Mouse (Mus musculus) cerebellum, adult 18-20 months (tissue): Measurements from ENCODE around the gene Eif4g3.

Source experiments
- DNase-seq, 2 experiments: peaks; one replicate each; pipeline ENCODE4 v3.0.0; 2021

Eif4g3 gene

GRCm38 (mm10) chr4:138064882-138065592 lies 72.2 kb downstream of the Eif4g3 start:
- DNase-seq, result no peak

GRCm38 (mm10) chr4:138065593-138066169 lies 72.9 kb downstream of the Eif4g3 start:
- peak; percentile 50 to 55 for DNase-seq

- no peak for DNase-seq
Measured at GRCm38 (mm10) chr4:138066421-138066820, 73.6 kb downstream of the Eif4g3 start.

- DNase-seq, result no peak
Measured at GRCm38 (mm10) chr4:138067858-138068257, 75.0 kb downstream of the Eif4g3 start.

GRCm38 (mm10) chr4:138068598-138068997 lies 75.8 kb downstream of the Eif4g3 start:
- DNase-seq, result peak; percentile 90 to 91

- DNase-seq, result peak in 1 of 2 experiments; percentile 38
Measured at GRCm38 (mm10) chr4:138069371-138069770, 76.5 kb downstream of the Eif4g3 start.

GRCm38 (mm10) chr4:138071497-138071896 lies 78.7 kb downstream of the Eif4g3 start:
- DNase-seq, result no peak

GRCm38 (mm10) chr4:138073086-138073485 lies 80.3 kb downstream of the Eif4g3 start:
- DNase-seq, result no peak

GRCm38 (mm10) chr4:138073531-138073930 lies 80.7 kb downstream of the Eif4g3 start:
- peak; percentile 62 to 67 for DNase-seq

- DNase-seq, result no peak
Measured at GRCm38 (mm10) chr4:138074896-138075584, 82.2 kb downstream of the Eif4g3 start.

- DNase-seq, result no peak
Measured at GRCm38 (mm10) chr4:138077663-138078295, 85.0 kb downstream of the Eif4g3 start.

GRCm38 (mm10) chr4:138079234-138079633 lies 86.4 kb downstream of the Eif4g3 start:
- DNase-seq, result no peak

- no peak for DNase-seq
Measured at GRCm38 (mm10) chr4:138082466-138082865, 89.6 kb downstream of the Eif4g3 start.

GRCm38 (mm10) chr4:138084103-138084502 lies 91.3 kb downstream of the Eif4g3 start:
- no peak for DNase-seq

GRCm38 (mm10) chr4:138084851-138085573 lies 92.2 kb downstream of the Eif4g3 start:
- DNase-seq, result no peak

- DNase-seq, result no peak
Measured at GRCm38 (mm10) chr4:138086949-138087348, 94.1 kb downstream of the Eif4g3 start.

- no peak for DNase-seq
Measured at GRCm38 (mm10) chr4:138089512-138089911, 96.7 kb downstream of the Eif4g3 start.

- DNase-seq, result no peak
Measured at GRCm38 (mm10) chr4:138091562-138092194, 98.9 kb downstream of the Eif4g3 start.

GRCm38 (mm10) chr4:138100456-138100855 lies 107.6 kb downstream of the Eif4g3 start:
- DNase-seq, result peak; percentile 34 to 38

- DNase-seq, result no peak
Measured at GRCm38 (mm10) chr4:138101795-138102194, 109.0 kb downstream of the Eif4g3 start.

GRCm38 (mm10) chr4:138102413-138102812 lies 109.6 kb downstream of the Eif4g3 start:
- DNase-seq, result no peak

GRCm38 (mm10) chr4:138104967-138105366 lies 112.1 kb downstream of the Eif4g3 start:
- DNase-seq, result peak in 1 of 2 experiments; percentile 32
